Mouse (Mus musculus): ENCODE data around the gene Ankrd2. TPM values are rescaled to one million over a fixed set of nuclear protein-coding genes. Genes with fewer than 3 reads are reported as not detected.

Ankrd2 gene
- polyA plus RNA-seq, 1 experiment: not detected

Other genes with a start within 250 kb of the Ankrd2 start
- gene Arhgap19, start 234.0 kb upstream of the Ankrd2 start, polyA plus RNA-seq (2012; rRNA removed): 4.3 and 4.6 TPM in 2 replicates
- 0.95 and 1.5 TPM in 2 replicates for gene Frat1, start 206.0 kb upstream of the Ankrd2 start, polyA plus RNA-seq (2012; rRNA removed)
- 1.8 and 2.3 TPM in 2 replicates for gene Frat2, start 187.9 kb upstream of the Ankrd2 start, polyA plus RNA-seq (2012; rRNA removed)
- 6.1 and 6.4 TPM in 2 replicates for gene Rrp12, start 139.8 kb upstream of the Ankrd2 start, polyA plus RNA-seq (2012; rRNA removed)
- gene Pgam1, start 124.1 kb upstream of the Ankrd2 start, polyA plus RNA-seq (2012; rRNA removed): 266 and 271 TPM in 2 replicates
- gene Exosc1, start 102.6 kb upstream of the Ankrd2 start, polyA plus RNA-seq (2012; rRNA removed): 29.5 and 31.0 TPM in 2 replicates
- 41.1 and 66.3 TPM in 2 replicates for gene Zdhhc16, start 102.5 kb upstream of the Ankrd2 start, polyA plus RNA-seq (2012; rRNA removed)
- gene Mms19, start 54.8 kb upstream of the Ankrd2 start, polyA plus RNA-seq (2012; rRNA removed): 56.3 and 60.4 TPM in 2 replicates
- 33.2 and 39.2 TPM in 2 replicates for gene Ubtd1, start 54.2 kb upstream of the Ankrd2 start, polyA plus RNA-seq (2012; rRNA removed)
- gene Hoga1, start 9.6 kb downstream of the Ankrd2 start, polyA plus RNA-seq (2012; rRNA removed): 2.4 and 2.7 TPM in 2 replicates
- 0.23 and 0.24 TPM in 2 replicates for gene 4933411K16Rik, start 16.2 kb downstream of the Ankrd2 start, polyA plus RNA-seq (2012; rRNA removed)
- gene Morn4, start 50.4 kb downstream of the Ankrd2 start, polyA plus RNA-seq (2012; rRNA removed): 7.4 and 8.7 TPM in 2 replicates
- 26.0 and 26.4 TPM in 2 replicates for gene Pi4k2a, start 54.5 kb downstream of the Ankrd2 start, polyA plus RNA-seq (2012; rRNA removed)
- gene Avpi1, start 93.1 kb downstream of the Ankrd2 start, polyA plus RNA-seq (2012; rRNA removed): 28.6 and 29.1 TPM in 2 replicates
- gene Marveld1, start 111.4 kb downstream of the Ankrd2 start, polyA plus RNA-seq (2012; rRNA removed): 186 and 267 TPM in 2 replicates
- 43.3 and 50.3 TPM in 2 replicates for gene Zfyve27, start 128.0 kb downstream of the Ankrd2 start, polyA plus RNA-seq (2012; rRNA removed)
- 10.3 and 12.0 TPM in 2 replicates for gene Sfrp5, start 166.3 kb downstream of the Ankrd2 start, polyA plus RNA-seq (2012; rRNA removed)
- gene Golga7b, start 211.6 kb downstream of the Ankrd2 start, polyA plus RNA-seq (2012; rRNA removed): 0.10 TPM in 2 replicates

All from urinary bladder, adult 2 months (tissue).